Mouse (Mus musculus) adrenal gland, postnatal 14 days (tissue): ENCODE data around the gene Ppargc1a. TPM values are rescaled to one million over a fixed set of nuclear protein-coding genes. Genes with fewer than 3 reads are reported as not detected.

Experiments used
- DNase-seq: peaks from one replicate; pipeline ENCODE4 v3.0.0; 2021; ENCODE audit warnings: mixed read lengths
- total RNA-seq: library from RNA; stranded (reverse); gene quantifications from 2 replicates; pipeline ENCODE4 v1.2.3, GENCODE M21; 2021

Ppargc1a gene
- total RNA-seq, 1 experiment from 2014 or later, result 31.2 TPM

DNA sequence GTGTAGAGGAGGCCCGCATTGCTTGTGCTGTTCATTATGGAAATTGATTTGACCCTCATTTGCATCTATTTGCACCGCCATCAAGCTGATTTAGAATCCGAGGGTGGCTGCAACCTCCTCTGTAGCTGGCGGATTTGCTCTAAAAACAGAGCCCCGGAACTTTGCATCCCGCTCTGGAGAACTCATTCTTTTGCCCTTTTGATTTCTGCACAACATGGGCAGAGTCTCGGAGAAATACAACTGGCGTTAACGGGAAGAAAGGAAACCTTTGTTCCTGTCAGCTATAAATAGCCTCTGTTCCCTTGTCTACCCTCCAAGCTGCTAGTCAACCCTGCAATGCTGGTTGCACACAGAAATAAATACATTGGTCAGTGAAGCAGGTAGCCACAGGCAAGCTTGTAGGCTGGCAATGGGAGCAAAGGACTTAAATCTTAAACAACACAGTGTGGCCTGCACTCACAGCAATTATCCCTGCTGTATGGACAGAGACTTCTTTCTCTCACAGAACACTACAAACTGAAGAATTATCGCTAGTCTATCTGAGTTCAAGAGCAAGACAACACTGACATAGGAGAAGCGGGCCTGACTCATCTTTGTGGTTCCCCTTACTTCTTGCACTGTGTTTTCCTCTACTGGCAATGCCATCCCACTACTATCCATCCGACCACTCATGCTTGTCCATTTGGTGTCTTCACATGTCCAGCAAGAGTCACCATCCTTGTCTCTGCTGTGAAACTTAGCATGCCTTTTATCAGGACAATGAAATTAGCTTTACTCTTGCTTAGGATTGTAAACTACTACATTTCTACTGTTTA is 155.0 kb downstream of the Ppargc1a start:
- no peak for DNase-seq

DNA sequence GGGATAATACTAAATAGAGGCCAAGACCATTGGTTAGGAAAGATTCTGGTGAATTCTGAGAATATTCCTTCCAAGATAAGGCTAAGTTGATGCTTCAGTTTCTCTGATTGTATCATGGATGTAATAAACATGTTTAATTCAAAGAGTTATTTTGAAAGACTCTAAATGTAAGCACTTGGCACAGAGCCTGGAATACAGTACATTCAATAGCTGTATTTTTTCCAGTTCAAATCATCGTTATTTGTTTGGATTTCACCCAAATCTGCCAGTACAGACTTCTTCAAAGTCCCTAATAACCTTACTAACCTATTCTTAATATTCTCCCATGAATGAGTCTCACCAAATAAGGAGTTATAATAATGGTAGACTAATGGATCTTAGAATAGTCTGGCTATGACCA is 157.5 kb downstream of the Ppargc1a start:
- DNase-seq, result no peak

DNA sequence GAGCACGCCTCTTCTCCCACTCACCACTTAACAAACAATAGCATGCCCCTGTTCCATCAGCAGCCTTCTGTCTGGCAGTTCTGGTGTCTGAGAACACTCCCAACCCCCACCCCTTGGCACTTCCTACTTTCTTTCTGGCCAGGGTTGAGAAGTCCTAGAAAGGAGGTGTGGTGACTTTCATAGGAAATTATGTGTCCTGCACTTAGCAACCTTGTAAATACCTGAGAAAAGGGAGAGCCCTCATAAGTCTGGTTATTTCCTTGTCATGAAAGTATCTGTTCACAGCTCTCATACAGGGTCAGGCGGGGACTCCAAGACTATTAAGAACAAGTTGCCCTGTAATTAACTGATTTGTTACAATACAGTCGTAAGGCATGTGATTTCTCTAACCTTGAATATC is 161.1 kb downstream of the Ppargc1a start:
- DNase-seq, result no peak
